Mouse (Mus musculus): Measurements from ENCODE around the gene Pcbp3. TPM values are rescaled to one million over a fixed set of nuclear protein-coding genes. Genes with fewer than 3 reads are reported as not detected.

Pcbp3 gene
- polyA plus RNA-seq, 1 experiment from 2014 or later: 28.3 TPM

DNA sequence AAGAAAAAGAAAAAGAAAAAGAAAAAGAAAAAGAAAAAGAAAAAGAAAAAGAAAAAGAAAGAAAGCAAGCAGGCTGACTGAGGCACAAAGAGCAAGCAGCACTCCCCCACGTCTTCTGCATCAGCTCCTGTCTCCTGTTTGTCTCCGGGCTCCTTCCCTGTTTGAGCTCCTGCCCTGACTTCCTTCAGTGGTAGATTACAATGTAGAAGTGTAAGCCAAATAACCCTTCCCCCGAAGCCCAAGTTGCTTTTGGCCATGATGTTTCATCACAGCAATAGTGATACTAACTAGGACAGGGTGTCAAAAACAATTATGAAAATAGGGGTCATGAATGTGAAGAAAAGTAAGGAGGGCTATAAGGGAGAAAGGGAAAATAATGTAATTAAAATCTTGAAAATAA, 43.6 kb downstream of the Pcbp3 start:
- no peak overlapping the region for H3K4me2 ChIP-seq
- H3K9ac ChIP-seq: no peak overlapping the region
- H3K27me3 ChIP-seq: no peaks in the 10 kb centered on the region
- no peak overlapping the region for H3K4me3 ChIP-seq
- H3K4me1 ChIP-seq: no peaks in the 10 kb centered on the region
- H3K36me3 ChIP-seq: no peaks in the 10 kb centered on the region
- ATAC-seq (ENCODE audit: insufficient number of reproducible peaks, insufficient read depth, low FRiP score, low TSS enrichment, low read depth): no peak
- H3K27ac ChIP-seq: no peak overlapping the region
- H3K9me3 ChIP-seq: no peaks in the 10 kb centered on the region
- WGBS: 82% methylated on average over 3 of the region's 3 CpGs

DNA sequence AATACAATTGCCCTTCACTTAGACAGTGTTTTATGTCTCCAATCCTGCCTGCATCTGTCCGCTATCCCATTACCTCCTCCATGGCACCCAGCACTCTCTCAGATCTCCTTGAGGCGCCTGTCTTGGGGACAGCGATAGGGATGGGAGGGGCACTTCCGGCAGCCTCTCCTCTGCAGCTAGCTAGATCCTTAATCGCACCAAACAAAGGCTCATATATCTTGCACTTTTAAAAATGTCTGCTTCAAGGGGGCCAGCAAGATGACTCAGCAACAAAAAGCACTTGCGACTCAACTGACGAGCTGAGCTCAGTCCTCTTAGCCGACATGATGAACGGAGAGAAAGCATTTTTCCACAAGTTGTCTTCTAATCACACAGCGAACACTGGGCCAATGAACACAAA, 55.3 kb downstream of the Pcbp3 start:
- H3K9me3 ChIP-seq: no peaks in the 10 kb centered on the region
- 71% methylated on average over 10 of the region's 10 CpGs for WGBS
- no peaks in the 10 kb centered on the region for H3K36me3 ChIP-seq
- no peaks in the 10 kb centered on the region for H3K27me3 ChIP-seq
- no peak overlapping the region for H3K9ac ChIP-seq
- no peak overlapping the region for H3K4me3 ChIP-seq
- no peak overlapping the region; the same call in 1 of the 2 replicates for H3K4me2 ChIP-seq
- H3K27ac ChIP-seq: no peak overlapping the region
- peaks cover 39% of the 10 kb centered on the region for H3K4me1 ChIP-seq
- ATAC-seq (ENCODE audit: insufficient number of reproducible peaks, insufficient read depth, low FRiP score, low TSS enrichment, low read depth): no peak

- WGBS: 72% methylated on average over 14 of the region's 14 CpGs
These were observed 55.7 kb downstream of the Pcbp3 start for GRCm38 (mm10) chr10:76905935-76906341.

GRCm38 (mm10) chr10:76903694-76904093, 58.0 kb downstream of the Pcbp3 start:
- ATAC-seq (ENCODE audit: insufficient number of reproducible peaks, insufficient read depth, low FRiP score, low TSS enrichment, low read depth): no peak
- Histone ChIP-seq H3K36me3 (no peaks in the 10 kb centered on the region), H3K9ac (no peak overlapping the region), H3K4me3 (no peak overlapping the region), H3K27ac (peak overlapping the region; percentile 71; the same call in 1 of the 2 replicates), H3K4me1 (peaks cover 39% of the 10 kb centered on the region), H3K4me2 (no peak overlapping the region), H3K27me3 (no peaks in the 10 kb centered on the region), H3K9me3 (no peaks in the 10 kb centered on the region)
- WGBS: 42% methylated on average over 3 of the region's 3 CpGs

More at GRCm38 (mm10) chr10:76905935-76906341, 55.7 kb downstream of the Pcbp3 start:
- Histone ChIP-seq H3K4me2 (no peak overlapping the region; the same call in 1 of the 2 replicates), H3K27ac (peak overlapping the region; percentile 7; the same call in 1 of the 2 replicates), H3K36me3 (no peaks in the 10 kb centered on the region), H3K27me3 (no peaks in the 10 kb centered on the region), H3K4me3 (no peak overlapping the region), H3K4me1 (peaks cover 39% of the 10 kb centered on the region), H3K9me3 (no peaks in the 10 kb centered on the region), H3K9ac (no peak overlapping the region)
- no peak for ATAC-seq (ENCODE audit: insufficient number of reproducible peaks, insufficient read depth, low FRiP score, low TSS enrichment, low read depth)

DNA sequence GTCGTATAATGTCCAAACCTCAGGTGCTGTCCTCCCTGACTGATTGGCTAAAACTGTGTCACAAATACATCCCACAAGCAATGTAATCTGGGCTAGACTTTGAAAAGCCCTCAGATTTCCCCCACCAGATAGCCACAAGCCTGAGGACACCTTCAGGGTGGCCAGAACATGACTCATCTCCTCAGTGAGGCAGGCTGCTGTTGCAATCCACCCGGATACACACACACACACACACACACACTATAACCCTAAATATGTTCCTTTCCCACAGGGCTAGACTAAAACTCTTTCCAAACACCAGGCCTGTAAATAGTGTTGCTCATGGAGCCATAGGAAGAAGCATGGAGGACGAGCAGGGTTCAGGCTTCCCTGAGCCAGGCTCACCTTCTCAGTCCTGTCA, 58.6 kb downstream of the Pcbp3 start:
- H3K4me1 ChIP-seq: peaks cover 39% of the 10 kb centered on the region
- 67% methylated on average over 3 of the region's 3 CpGs for WGBS
- H3K4me3 ChIP-seq: no peak overlapping the region
- no peak overlapping the region for H3K9ac ChIP-seq
- peak overlapping the region; percentile 71; the same call in 1 of the 2 replicates for H3K27ac ChIP-seq
- H3K36me3 ChIP-seq: no peaks in the 10 kb centered on the region
- no peaks in the 10 kb centered on the region for H3K9me3 ChIP-seq
- no peak for ATAC-seq (ENCODE audit: insufficient number of reproducible peaks, insufficient read depth, low FRiP score, low TSS enrichment, low read depth)
- H3K27me3 ChIP-seq: no peaks in the 10 kb centered on the region
- H3K4me2 ChIP-seq: no peak overlapping the region

- Histone ChIP-seq H3K9me3 (no peaks in the 10 kb centered on the region), H3K4me1 (peaks cover 39% of the 10 kb centered on the region), H3K4me3 (no peak overlapping the region), H3K27me3 (no peaks in the 10 kb centered on the region), H3K36me3 (no peaks in the 10 kb centered on the region), H3K4me2 (no peak overlapping the region), H3K27ac (peak overlapping the region; percentile 71; the same call in 1 of the 2 replicates), H3K9ac (no peak overlapping the region)
- 0 out of 2 replicates have a peak, but pooled peaks have one; percentile 20 for ATAC-seq (ENCODE audit: insufficient number of reproducible peaks, insufficient read depth, low FRiP score, low TSS enrichment, low read depth)
- 12% methylated on average over 6 of the region's 6 CpGs for WGBS
These were observed 59.1 kb downstream of the Pcbp3 start for GRCm38 (mm10) chr10:76902588-76902987.

GRCm38 (mm10) chr10:76898428-76898827, 63.3 kb downstream of the Pcbp3 start:
- Histone ChIP-seq H3K9ac (no peak overlapping the region), H3K9me3 (no peaks in the 10 kb centered on the region), H3K4me3 (no peak overlapping the region), H3K4me1 (peaks cover 14% of the 10 kb centered on the region), H3K4me2 (no peak overlapping the region), H3K36me3 (peaks cover 4% of the 10 kb centered on the region; the same call in 1 of the 2 replicates), H3K27ac (no peak overlapping the region), H3K27me3 (no peaks in the 10 kb centered on the region)
- 88% methylated on average over 4 of the region's 4 CpGs for WGBS
- no peak for ATAC-seq (ENCODE audit: insufficient number of reproducible peaks, insufficient read depth, low FRiP score, low TSS enrichment, low read depth)

DNA sequence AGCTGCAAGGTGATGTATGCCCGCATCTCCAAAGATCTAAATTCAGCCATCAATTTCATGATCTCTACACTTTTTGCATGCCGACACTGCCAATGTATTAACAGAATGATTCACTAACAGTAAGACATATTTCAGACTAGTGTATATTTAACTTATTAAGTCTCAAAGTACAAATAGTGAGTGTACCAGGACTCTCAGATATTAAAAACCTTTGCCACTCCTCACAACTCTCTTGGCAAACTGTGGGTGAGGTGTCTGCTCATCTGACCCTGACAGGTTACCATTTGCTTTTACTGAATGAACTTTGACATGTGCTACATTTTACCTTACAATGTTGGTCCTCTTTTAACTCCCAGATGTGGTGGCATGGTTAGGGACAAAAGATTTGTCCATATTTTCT, 70.2 kb downstream of the Pcbp3 start:
- H3K4me3 ChIP-seq: no peak overlapping the region
- H3K9ac ChIP-seq: no peak overlapping the region
- no peaks in the 10 kb centered on the region for H3K27me3 ChIP-seq
- H3K4me1 ChIP-seq: peaks cover 6% of the 10 kb centered on the region; the same call in 1 of the 2 replicates
- H3K9me3 ChIP-seq: no peaks in the 10 kb centered on the region
- 90% methylated on average over 2 of the region's 2 CpGs for WGBS
- H3K4me2 ChIP-seq: no peak overlapping the region
- H3K27ac ChIP-seq: no peak overlapping the region
- no peak for ATAC-seq (ENCODE audit: insufficient number of reproducible peaks, insufficient read depth, low FRiP score, low TSS enrichment, low read depth)
- no peaks in the 10 kb centered on the region for H3K36me3 ChIP-seq

GRCm38 (mm10) chr10:76883442-76884244, 78.0 kb downstream of the Pcbp3 start:
- no peaks in the 10 kb centered on the region for H3K9me3 ChIP-seq
- H3K27me3 ChIP-seq: no peaks in the 10 kb centered on the region
- H3K27ac ChIP-seq: no peak overlapping the region
- H3K4me3 ChIP-seq: no peak overlapping the region
- no peaks in the 10 kb centered on the region for H3K36me3 ChIP-seq
- no peak for ATAC-seq (ENCODE audit: insufficient number of reproducible peaks, insufficient read depth, low FRiP score, low TSS enrichment, low read depth)
- no peak overlapping the region for H3K9ac ChIP-seq
- H3K4me2 ChIP-seq: no peak overlapping the region
- WGBS: 88% methylated on average over 3 of the region's 3 CpGs
- H3K4me1 ChIP-seq: peaks cover 22% of the 10 kb centered on the region

- Histone ChIP-seq H3K9me3 (no peaks in the 10 kb centered on the region), H3K4me2 (no peak overlapping the region), H3K4me1 (peaks cover 20% of the 10 kb centered on the region), H3K9ac (no peak overlapping the region), H3K4me3 (no peak overlapping the region), H3K27ac (no peak overlapping the region), H3K36me3 (no peaks in the 10 kb centered on the region), H3K27me3 (no peaks in the 10 kb centered on the region)
- ATAC-seq (ENCODE audit: insufficient number of reproducible peaks, insufficient read depth, low FRiP score, low TSS enrichment, low read depth): no peak
- 65% methylated on average over 17 of the region's 17 CpGs for WGBS
These were observed 78.8 kb downstream of the Pcbp3 start for GRCm38 (mm10) chr10:76882644-76883441.

DNA sequence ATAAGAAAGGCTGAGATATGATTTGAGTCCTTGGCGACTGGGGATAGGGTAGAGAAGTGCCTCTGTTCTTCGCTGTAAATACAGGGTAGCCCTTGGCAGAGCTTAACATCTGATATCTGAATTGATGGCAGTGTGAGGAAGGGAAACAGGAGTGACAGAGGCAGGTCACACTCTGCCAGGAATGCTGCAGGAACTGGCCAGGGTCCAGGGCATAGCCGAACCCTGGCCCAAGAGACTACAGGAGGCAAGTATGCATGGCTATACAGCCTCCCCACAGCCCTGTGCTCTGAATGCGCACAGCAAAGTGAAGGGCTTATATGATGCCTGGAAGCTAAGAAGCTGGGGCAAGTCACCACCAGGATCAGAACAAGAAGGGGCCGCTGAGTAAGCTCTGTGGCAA, 79.8 kb downstream of the Pcbp3 start:
- Histone ChIP-seq H3K9ac (no peak overlapping the region), H3K27me3 (no peaks in the 10 kb centered on the region), H3K4me1 (peaks cover 16% of the 10 kb centered on the region), H3K4me2 (no peak overlapping the region), H3K4me3 (no peak overlapping the region), H3K9me3 (no peaks in the 10 kb centered on the region), H3K36me3 (no peaks in the 10 kb centered on the region), H3K27ac (no peak overlapping the region)
- no peak for ATAC-seq (ENCODE audit: insufficient number of reproducible peaks, insufficient read depth, low FRiP score, low TSS enrichment, low read depth)
- WGBS: 61% methylated on average over 5 of the region's 5 CpGs
